Mouse (Mus musculus): Measurements from ENCODE around the gene Loxl4. TPM values are rescaled to one million over a fixed set of nuclear protein-coding genes. Genes with fewer than 3 reads are reported as not detected.

Loxl4 gene
- 0.72 and 0.81 TPM in 2 replicates for polyA plus RNA-seq (2015; fragmentation: Nextera tagmentation; extraction: Ambion mirVana)

GRCm38 (mm10) chr19:42612654-42613053, at the start of gene Loxl4:
Gene Loxl4, minus strand, starts transcription at chr19:42612813.
- Histone ChIP-seq H3K9ac (peak within 1 kb of the TSS; percentile 54), H3K4me1 (peaks cover 17% of the 10 kb centered on the region), H3K36me3 (no peaks in the 10 kb centered on the region), H3K4me3 (peak within 1 kb of the TSS; percentile 44), H3K9me3 (no peaks in the 10 kb centered on the region), H3K27me3 (peaks cover 31% of the 10 kb centered on the region), H3K4me2 (replicated peaks) (peak within 1 kb of the TSS; percentile 75), H3K27ac (no peak within 1 kb of the TSS)
- ATAC-seq (ENCODE audit: low FRiP score, low read depth): 0 out of 2 replicates have a peak, but pooled peaks have one; percentile 19
- 0% methylated on average over 36 of the region's 37 CpGs for WGBS

GRCm38 (mm10) chr19:42661430-42662164, 49.0 kb upstream of the Loxl4 start:
- no peak overlapping the region for H3K9ac ChIP-seq
- H3K36me3 ChIP-seq: no peaks in the 10 kb centered on the region
- no peak overlapping the region for H3K4me2 ChIP-seq (replicated peaks)
- 87% methylated on average over 9 of the region's 9 CpGs for WGBS
- H3K4me1 ChIP-seq: 0 out of 2 replicates have a peak, but pooled peaks cover 7% of the 10 kb centered on the region
- no peak for ATAC-seq (ENCODE audit: low FRiP score, low read depth)
- H3K27ac ChIP-seq: no peak overlapping the region
- H3K9me3 ChIP-seq: no peaks in the 10 kb centered on the region
- H3K27me3 ChIP-seq: peaks cover 7% of the 10 kb centered on the region; the same call in 1 of the 2 replicates
- H3K4me3 ChIP-seq: no peak overlapping the region

- Histone ChIP-seq H3K4me3 (no peak overlapping the region), H3K4me1 (0 out of 2 replicates have a peak, but pooled peaks cover 7% of the 10 kb centered on the region), H3K9me3 (no peaks in the 10 kb centered on the region), H3K27ac (no peak overlapping the region), H3K4me2 (replicated peaks) (no peak overlapping the region), H3K27me3 (peaks cover 18% of the 10 kb centered on the region), H3K36me3 (no peaks in the 10 kb centered on the region), H3K9ac (no peak overlapping the region)
- WGBS: 86% methylated on average over 2 of the region's 2 CpGs
- ATAC-seq (ENCODE audit: low FRiP score, low read depth): no peak
These were observed 47.6 kb upstream of the Loxl4 start for GRCm38 (mm10) chr19:42660244-42660565.

GRCm38 (mm10) chr19:42659354-42660243, 47.0 kb upstream of the Loxl4 start:
- Histone ChIP-seq H3K36me3 (no peaks in the 10 kb centered on the region), H3K27me3 (peaks cover 21% of the 10 kb centered on the region), H3K9me3 (no peaks in the 10 kb centered on the region), H3K4me2 (replicated peaks) (no peak overlapping the region), H3K4me1 (0 out of 2 replicates have a peak, but pooled peaks cover 7% of the 10 kb centered on the region), H3K4me3 (no peak overlapping the region), H3K9ac (no peak overlapping the region), H3K27ac (no peak overlapping the region)
- WGBS: 58% methylated on average over 21 of the region's 21 CpGs
- ATAC-seq (ENCODE audit: low FRiP score, low read depth): no peak

GRCm38 (mm10) chr19:42658435-42659135, 46.0 kb upstream of the Loxl4 start:
- ATAC-seq (ENCODE audit: low FRiP score, low read depth): no peak
- no peaks in the 10 kb centered on the region for H3K9me3 ChIP-seq

GRCm38 (mm10) chr19:42657769-42658168, 45.2 kb upstream of the Loxl4 start:
- 54% methylated on average over 4 of the region's 4 CpGs for WGBS

More at GRCm38 (mm10) chr19:42658435-42659135, 46.0 kb upstream of the Loxl4 start:
- Histone ChIP-seq H3K4me1 (0 out of 2 replicates have a peak, but pooled peaks cover 4% of the 10 kb centered on the region), H3K36me3 (no peaks in the 10 kb centered on the region), H3K4me3 (no peak overlapping the region), H3K27me3 (peaks cover 29% of the 10 kb centered on the region), H3K4me2 (replicated peaks) (no peak overlapping the region), H3K27ac (no peak overlapping the region), H3K9ac (no peak overlapping the region)
- 77% methylated on average over 6 of the region's 6 CpGs for WGBS

GRCm38 (mm10) chr19:42657306-42657705, 44.7 kb upstream of the Loxl4 start:
- Histone ChIP-seq H3K4me1 (no peaks in the 10 kb centered on the region), H3K4me3 (no peak overlapping the region), H3K4me2 (replicated peaks) (no peak overlapping the region), H3K36me3 (no peaks in the 10 kb centered on the region), H3K9me3 (no peaks in the 10 kb centered on the region), H3K9ac (no peak overlapping the region), H3K27me3 (peaks cover 33% of the 10 kb centered on the region), H3K27ac (no peak overlapping the region)
- WGBS: 76% methylated on average over 2 of the region's 2 CpGs
- no peak for ATAC-seq (ENCODE audit: low FRiP score, low read depth)

More at GRCm38 (mm10) chr19:42657769-42658168, 45.2 kb upstream of the Loxl4 start:
- Histone ChIP-seq H3K27ac (no peak overlapping the region), H3K36me3 (no peaks in the 10 kb centered on the region), H3K27me3 (peaks cover 33% of the 10 kb centered on the region), H3K4me1 (no peaks in the 10 kb centered on the region), H3K9ac (no peak overlapping the region), H3K4me2 (replicated peaks) (no peak overlapping the region), H3K4me3 (no peak overlapping the region), H3K9me3 (no peaks in the 10 kb centered on the region)
- ATAC-seq (ENCODE audit: low FRiP score, low read depth): no peak

GRCm38 (mm10) chr19:42655006-42655405, 42.4 kb upstream of the Loxl4 start:
- Histone ChIP-seq H3K4me3 (no peak overlapping the region), H3K27me3 (peaks cover 31% of the 10 kb centered on the region), H3K4me1 (no peaks in the 10 kb centered on the region), H3K36me3 (no peaks in the 10 kb centered on the region), H3K27ac (no peak overlapping the region), H3K4me2 (replicated peaks) (no peak overlapping the region), H3K9ac (no peak overlapping the region), H3K9me3 (no peaks in the 10 kb centered on the region)
- peak; percentile 19; the same call in 1 of the 2 replicates for ATAC-seq (ENCODE audit: low FRiP score, low read depth)
- 41% methylated on average over 1 of the region's 1 CpGs for WGBS

- Histone ChIP-seq H3K4me1 (no peaks in the 10 kb centered on the region), H3K9me3 (no peaks in the 10 kb centered on the region), H3K4me2 (replicated peaks) (no peak overlapping the region), H3K27ac (no peak overlapping the region), H3K4me3 (no peak overlapping the region), H3K27me3 (peaks cover 31% of the 10 kb centered on the region), H3K9ac (no peak overlapping the region), H3K36me3 (no peaks in the 10 kb centered on the region)
- ATAC-seq (ENCODE audit: low FRiP score, low read depth): no peak
- WGBS: 9% methylated on average over 6 of the region's 6 CpGs
These were observed 40.5 kb upstream of the Loxl4 start for GRCm38 (mm10) chr19:42653091-42653490.

- peaks cover 31% of the 10 kb centered on the region for H3K27me3 ChIP-seq
- H3K36me3 ChIP-seq: no peaks in the 10 kb centered on the region
- H3K4me3 ChIP-seq: no peak overlapping the region
- H3K4me2 ChIP-seq (replicated peaks): no peak overlapping the region
- ATAC-seq (ENCODE audit: low FRiP score, low read depth): no peak
- no peaks in the 10 kb centered on the region for H3K4me1 ChIP-seq
- H3K9ac ChIP-seq: no peak overlapping the region
- H3K9me3 ChIP-seq: no peaks in the 10 kb centered on the region
- H3K27ac ChIP-seq: no peak overlapping the region
- 70% methylated on average over 7 of the region's 7 CpGs for WGBS
These were observed 39.8 kb upstream of the Loxl4 start for GRCm38 (mm10) chr19:42652425-42652824.

- no peak overlapping the region for H3K4me3 ChIP-seq
- peaks cover 16% of the 10 kb centered on the region for H3K4me1 ChIP-seq
- H3K9me3 ChIP-seq: no peaks in the 10 kb centered on the region
- no peak overlapping the region for H3K9ac ChIP-seq
- no peak overlapping the region for H3K4me2 ChIP-seq (replicated peaks)
- no peak overlapping the region for H3K27ac ChIP-seq
- no peaks in the 10 kb centered on the region for H3K36me3 ChIP-seq
- WGBS: 78% methylated on average over 9 of the region's 9 CpGs
- no peak for ATAC-seq (ENCODE audit: low FRiP score, low read depth)
- H3K27me3 ChIP-seq: no peaks in the 10 kb centered on the region
These were observed 27.6 kb upstream of the Loxl4 start for GRCm38 (mm10) chr19:42640211-42640610.
